Mouse (Mus musculus): ENCODE measurements around the gene Aagab. TPM values are rescaled to one million over a fixed set of nuclear protein-coding genes. Genes with fewer than 3 reads are reported as not detected.
A peak's percentile ranks its signal among the peaks of the same experiment; 100 is the strongest.

Aagab gene
- polyA plus RNA-seq, 1 experiment from 2014 or later = 27.5 TPM

DNA sequence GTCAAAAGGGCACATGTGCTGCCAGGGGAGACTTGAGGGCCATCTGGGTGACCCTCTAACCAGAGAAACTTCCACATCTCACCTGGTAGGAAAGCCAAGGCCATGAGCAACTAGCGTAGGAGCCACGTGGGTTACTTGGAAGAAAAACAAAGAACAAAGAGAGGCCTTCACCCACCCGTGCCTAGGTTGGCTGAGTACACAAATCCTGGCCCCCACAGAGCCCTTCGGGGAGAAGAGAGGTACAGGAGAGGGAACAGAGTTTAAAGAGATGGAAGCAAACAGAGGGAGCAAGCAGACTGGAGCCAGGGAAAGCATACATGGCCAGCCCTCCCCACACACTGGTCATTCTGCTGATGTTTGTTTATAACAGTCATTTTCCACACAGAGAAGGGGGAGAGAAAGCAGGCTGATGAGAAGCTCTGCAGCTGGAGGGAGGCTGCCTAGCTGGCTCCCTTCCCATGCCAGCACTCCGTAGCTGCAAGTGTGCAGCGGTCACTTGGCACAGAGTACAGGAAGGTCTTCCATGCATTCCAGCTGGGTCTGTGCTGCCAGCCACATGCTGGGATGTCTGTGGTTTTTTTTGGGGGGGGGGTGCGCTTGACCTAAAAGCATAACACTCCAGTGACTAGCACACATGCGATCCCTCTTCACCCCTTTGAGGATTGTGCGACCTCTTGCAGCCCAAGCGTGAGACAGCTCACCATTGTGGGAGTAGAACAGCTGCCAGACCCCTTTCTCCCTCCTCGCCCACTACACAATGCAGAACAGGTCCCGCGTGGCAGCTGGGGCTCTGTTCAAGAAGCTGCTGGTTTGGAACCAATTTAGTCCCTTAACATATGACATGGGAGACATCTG, 62.6 kb downstream of the Aagab start:
- no peak overlapping the region for H3K4me3 ChIP-seq
- WGBS = 35% methylated on average over 13 of the region's 13 CpGs
- peaks cover 22% of the 10 kb centered on the region; the same call in 1 of the 2 replicates for H3K36me3 ChIP-seq
- peak overlapping the region; percentile 72 for H3K27ac ChIP-seq
- H3K4me1 ChIP-seq = peaks cover 63% of the 10 kb centered on the region
- ATAC-seq (ENCODE audit: borderline replicate concordance, extremely low read depth, low FRiP score, low TSS enrichment) = peak; percentile 73
- no peaks in the 10 kb centered on the region for H3K27me3 ChIP-seq
- no peaks in the 10 kb centered on the region for H3K9me3 ChIP-seq
- no peak overlapping the region for H3K4me2 ChIP-seq
- H3K9ac ChIP-seq = no peak overlapping the region

DNA sequence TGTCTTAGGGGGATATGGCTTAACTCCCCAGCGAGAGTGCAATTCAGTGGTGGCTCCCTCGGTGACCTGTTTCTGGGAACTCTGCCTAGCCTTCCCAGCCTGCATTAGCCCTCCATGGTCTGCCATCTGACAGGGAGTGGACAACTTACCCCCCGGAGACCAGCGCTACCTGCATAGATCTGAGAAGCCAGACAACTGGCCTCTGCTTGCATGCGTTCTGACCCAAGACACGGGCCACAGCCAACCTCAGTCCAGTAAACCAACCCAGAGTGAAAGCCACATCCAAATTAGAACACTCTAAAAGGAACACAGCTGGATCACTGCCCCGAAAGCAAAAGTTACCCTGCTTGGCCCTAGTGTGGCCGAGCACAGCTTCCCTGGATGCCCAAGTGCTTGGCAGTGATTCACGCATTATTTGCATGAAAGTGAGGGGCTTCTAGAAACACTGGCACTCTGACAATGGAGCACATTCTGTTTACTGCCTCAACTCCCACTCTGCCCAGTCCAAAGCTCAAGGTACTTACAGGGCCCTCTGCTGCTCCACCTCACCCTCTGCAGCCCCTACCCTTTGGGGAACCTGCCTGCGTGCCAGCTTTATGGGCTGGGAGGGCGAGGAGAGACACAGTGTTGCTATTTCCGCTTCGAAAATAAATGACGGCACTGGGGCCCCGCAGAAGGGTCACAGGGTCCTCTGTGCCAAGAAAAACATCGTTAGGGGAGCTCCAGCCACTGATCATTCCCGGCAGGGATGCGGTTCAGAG, 64.3 kb downstream of the Aagab start:
- 48% methylated on average over 18 of the region's 18 CpGs for WGBS
- Histone ChIP-seq H3K4me1 (peaks cover 63% of the 10 kb centered on the region), H3K4me2 (no peak overlapping the region), H3K9me3 (no peaks in the 10 kb centered on the region), H3K27me3 (no peaks in the 10 kb centered on the region), H3K36me3 (0 out of 2 replicates have a peak, but pooled peaks cover 14% of the 10 kb centered on the region), H3K9ac (no peak overlapping the region), H3K4me3 (no peak overlapping the region), H3K27ac (peak overlapping the region; percentile 30; the same call in 1 of the 2 replicates)
- no peak for ATAC-seq (ENCODE audit: borderline replicate concordance, extremely low read depth, low FRiP score, low TSS enrichment)

DNA sequence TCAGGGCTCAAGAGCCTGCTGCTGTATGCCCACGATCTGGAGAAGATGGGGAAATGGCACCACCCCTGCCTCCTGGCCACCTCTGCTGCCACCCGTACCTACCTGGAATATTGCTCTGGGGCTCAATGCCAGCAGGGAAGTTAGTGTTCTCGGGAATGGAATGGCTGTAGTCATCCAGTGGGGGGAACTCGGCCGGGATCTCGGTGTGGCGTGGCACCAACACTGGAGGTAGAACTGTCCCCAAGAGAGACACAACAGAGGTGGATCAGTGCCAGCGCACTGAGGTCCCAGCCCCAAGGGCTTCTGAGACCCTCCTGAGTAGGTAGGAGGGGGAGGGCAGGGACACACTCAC, 64.9 kb downstream of the Aagab start:
- no peak for ATAC-seq (ENCODE audit: borderline replicate concordance, extremely low read depth, low FRiP score, low TSS enrichment)
- Histone ChIP-seq H3K27ac (0 out of 2 replicates have a peak overlapping the region, but pooled peaks have one; percentile 30), H3K4me3 (no peak overlapping the region), H3K4me2 (no peak overlapping the region), H3K9me3 (no peaks in the 10 kb centered on the region), H3K27me3 (no peaks in the 10 kb centered on the region), H3K4me1 (peaks cover 65% of the 10 kb centered on the region), H3K36me3 (0 out of 2 replicates have a peak, but pooled peaks cover 14% of the 10 kb centered on the region), H3K9ac (no peak overlapping the region)
- 63% methylated on average over 8 of the region's 8 CpGs for WGBS

GRCm38 (mm10) chr9:63668621-63669020, 66.2 kb downstream of the Aagab start:
- Histone ChIP-seq H3K27ac (no peak overlapping the region), H3K4me1 (peaks cover 69% of the 10 kb centered on the region)
- ATAC-seq (ENCODE audit: borderline replicate concordance, extremely low read depth, low FRiP score, low TSS enrichment) = no peak

GRCm38 (mm10) chr9:63669816-63670215, 67.4 kb downstream of the Aagab start:
- H3K36me3 ChIP-seq = no peaks in the 10 kb centered on the region
- H3K27me3 ChIP-seq = no peaks in the 10 kb centered on the region
- ATAC-seq (ENCODE audit: borderline replicate concordance, extremely low read depth, low FRiP score, low TSS enrichment) = no peak
- WGBS = 93% methylated on average over 7 of the region's 7 CpGs
- H3K4me1 ChIP-seq = peaks cover 62% of the 10 kb centered on the region
- no peak overlapping the region for H3K27ac ChIP-seq
- H3K9ac ChIP-seq = no peak overlapping the region
- no peak overlapping the region for H3K4me3 ChIP-seq
- no peak overlapping the region for H3K4me2 ChIP-seq
- H3K9me3 ChIP-seq = no peaks in the 10 kb centered on the region

More at GRCm38 (mm10) chr9:63668621-63669020, 66.2 kb downstream of the Aagab start:
- Histone ChIP-seq H3K4me2 (no peak overlapping the region), H3K4me3 (no peak overlapping the region), H3K9ac (no peak overlapping the region), H3K36me3 (0 out of 2 replicates have a peak, but pooled peaks cover 8% of the 10 kb centered on the region), H3K9me3 (no peaks in the 10 kb centered on the region), H3K27me3 (no peaks in the 10 kb centered on the region)
- WGBS = 74% methylated on average over 1 of the region's 1 CpGs

DNA sequence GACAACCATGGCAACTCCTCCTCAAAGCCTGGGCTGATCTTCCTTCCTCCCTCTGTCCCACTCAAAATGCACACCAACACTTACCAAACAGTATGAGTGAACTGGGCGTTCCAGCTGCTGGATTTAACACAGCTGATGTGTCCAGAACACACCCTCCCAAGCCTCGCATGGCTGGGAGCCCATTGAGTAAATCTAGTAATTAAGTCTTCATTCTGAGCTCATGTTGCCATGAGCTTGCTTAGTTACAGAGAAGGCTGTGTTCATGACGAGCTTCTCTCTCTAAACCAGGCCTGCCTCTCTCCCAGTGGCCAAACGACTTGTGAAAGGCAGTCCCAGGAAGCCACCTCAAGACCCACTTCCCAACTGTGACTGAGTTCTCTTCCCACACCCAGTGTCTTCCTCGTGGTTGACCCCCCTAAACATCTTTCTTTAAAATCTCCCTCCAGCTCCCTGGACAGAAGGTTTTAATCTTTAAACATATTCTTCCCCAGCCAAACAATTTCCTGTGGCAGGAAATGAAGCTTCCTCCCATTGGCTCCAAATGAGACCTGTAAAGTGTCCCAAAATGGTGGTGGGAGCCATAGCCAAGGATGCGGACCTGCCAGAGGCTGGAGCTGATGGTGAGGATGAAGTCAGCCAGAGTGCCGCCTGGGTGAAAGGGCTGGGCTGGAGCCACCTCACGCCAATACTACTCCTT, 70.5 kb downstream of the Aagab start:
- H3K36me3 ChIP-seq = no peaks in the 10 kb centered on the region
- ATAC-seq (ENCODE audit: borderline replicate concordance, extremely low read depth, low FRiP score, low TSS enrichment) = no peak
- WGBS = 60% methylated on average over 8 of the region's 8 CpGs
- peaks cover 41% of the 10 kb centered on the region for H3K4me1 ChIP-seq
- H3K27ac ChIP-seq = 0 out of 2 replicates have a peak overlapping the region, but pooled peaks have one; percentile 5
- no peak overlapping the region for H3K4me2 ChIP-seq
- H3K4me3 ChIP-seq = no peak overlapping the region
- no peaks in the 10 kb centered on the region for H3K27me3 ChIP-seq
- no peaks in the 10 kb centered on the region for H3K9me3 ChIP-seq
- H3K9ac ChIP-seq = no peak overlapping the region

DNA sequence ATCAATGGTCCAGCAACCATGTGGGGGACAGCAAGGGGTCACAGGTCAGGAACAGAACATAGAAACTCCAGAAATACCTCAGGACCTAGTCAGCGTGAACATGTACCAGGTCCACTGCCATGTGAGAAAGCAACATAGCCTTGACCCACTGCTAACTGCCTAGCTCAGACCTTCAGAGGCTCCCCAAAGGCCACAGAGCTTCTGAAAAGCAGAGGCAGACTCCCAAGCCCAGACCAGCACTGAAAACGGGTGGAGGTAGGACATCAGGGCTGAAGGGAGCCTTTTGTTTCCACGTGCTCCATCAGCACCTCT, 71.0 kb downstream of the Aagab start:
- ATAC-seq (ENCODE audit: borderline replicate concordance, extremely low read depth, low FRiP score, low TSS enrichment) = no peak
- no peak overlapping the region for H3K27ac ChIP-seq
- H3K4me1 ChIP-seq = peaks cover 41% of the 10 kb centered on the region
- no peaks in the 10 kb centered on the region for H3K9me3 ChIP-seq
- no peaks in the 10 kb centered on the region for H3K27me3 ChIP-seq
- no peak overlapping the region for H3K9ac ChIP-seq
- no peaks in the 10 kb centered on the region for H3K36me3 ChIP-seq
- WGBS = 76% methylated on average over 3 of the region's 3 CpGs
- no peak overlapping the region for H3K4me2 ChIP-seq
- no peak overlapping the region for H3K4me3 ChIP-seq

DNA sequence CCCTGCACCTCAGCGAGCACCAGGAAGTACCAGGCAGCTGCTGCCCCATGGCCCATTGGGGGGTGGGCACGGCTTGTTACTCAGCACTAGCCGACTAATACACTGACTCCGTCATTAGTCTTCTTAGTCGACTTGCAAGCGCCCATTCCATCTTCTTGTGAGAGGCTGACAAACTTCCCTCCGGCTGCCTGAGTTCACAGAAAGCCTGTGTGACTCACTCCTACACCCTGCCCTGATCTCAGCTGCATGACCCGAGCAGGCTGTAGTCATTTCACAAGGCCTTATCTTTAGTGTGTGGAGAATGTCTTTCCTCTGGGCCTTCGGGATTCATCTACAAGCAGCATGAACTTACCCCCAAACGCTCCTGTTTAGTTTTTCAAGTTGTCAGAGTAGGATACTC, 72.2 kb downstream of the Aagab start:
- Histone ChIP-seq H3K27ac (no peak overlapping the region), H3K4me3 (no peak overlapping the region), H3K9me3 (no peaks in the 10 kb centered on the region), H3K4me2 (no peak overlapping the region), H3K4me1 (peaks cover 38% of the 10 kb centered on the region), H3K36me3 (no peaks in the 10 kb centered on the region), H3K27me3 (no peaks in the 10 kb centered on the region), H3K9ac (no peak overlapping the region)
- WGBS = 60% methylated on average over 10 of the region's 10 CpGs
- no peak for ATAC-seq (ENCODE audit: borderline replicate concordance, extremely low read depth, low FRiP score, low TSS enrichment)

- no peak overlapping the region for H3K27ac ChIP-seq
- peaks cover 43% of the 10 kb centered on the region for H3K4me1 ChIP-seq
- H3K9ac ChIP-seq = no peak overlapping the region
- H3K4me2 ChIP-seq = no peak overlapping the region
- WGBS = 30% methylated on average over 3 of the region's 3 CpGs
- ATAC-seq (ENCODE audit: borderline replicate concordance, extremely low read depth, low FRiP score, low TSS enrichment) = no peak
- no peaks in the 10 kb centered on the region for H3K27me3 ChIP-seq
- H3K4me3 ChIP-seq = no peak overlapping the region
- no peaks in the 10 kb centered on the region for H3K9me3 ChIP-seq
- H3K36me3 ChIP-seq = no peaks in the 10 kb centered on the region
Observed at GRCm38 (mm10) chr9:63677621-63678020, 75.2 kb downstream of the Aagab start.

GRCm38 (mm10) chr9:63678076-63678475, 75.6 kb downstream of the Aagab start:
- 64% methylated on average over 1 of the region's 1 CpGs for WGBS
- peak; percentile 69; the same call in 1 of the 2 replicates for ATAC-seq (ENCODE audit: borderline replicate concordance, extremely low read depth, low FRiP score, low TSS enrichment)
- Histone ChIP-seq H3K9ac (no peak overlapping the region), H3K4me3 (no peak overlapping the region), H3K36me3 (no peaks in the 10 kb centered on the region), H3K9me3 (no peaks in the 10 kb centered on the region), H3K27ac (peak overlapping the region; percentile 42; the same call in 1 of the 2 replicates), H3K27me3 (no peaks in the 10 kb centered on the region), H3K4me1 (peaks cover 43% of the 10 kb centered on the region), H3K4me2 (no peak overlapping the region)

DNA sequence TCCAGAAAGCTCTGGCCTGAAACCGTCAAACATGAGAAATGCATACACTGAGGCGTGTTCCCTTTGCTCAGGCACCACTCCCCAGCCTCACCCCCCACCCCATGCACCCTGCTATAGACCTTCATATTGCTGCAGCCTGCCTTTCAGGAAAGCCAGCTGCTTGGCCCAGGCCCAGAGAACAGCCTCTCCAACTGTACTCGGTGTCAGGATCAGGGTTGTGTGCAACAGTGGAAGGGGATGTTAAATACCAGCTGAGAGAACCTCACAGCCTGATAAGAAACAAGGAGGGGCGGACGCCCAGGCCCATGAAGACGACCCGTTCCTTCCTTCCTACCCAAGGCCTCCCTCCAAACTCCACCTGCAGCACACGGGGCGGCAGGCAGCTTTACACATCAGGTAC, 79.8 kb downstream of the Aagab start:
- Histone ChIP-seq H3K27ac (no peak overlapping the region), H3K9ac (no peak overlapping the region), H3K27me3 (no peaks in the 10 kb centered on the region), H3K9me3 (no peaks in the 10 kb centered on the region), H3K4me2 (no peak overlapping the region), H3K4me1 (peaks cover 36% of the 10 kb centered on the region), H3K36me3 (no peaks in the 10 kb centered on the region), H3K4me3 (no peak overlapping the region)
- 37% methylated on average over 9 of the region's 9 CpGs for WGBS
- no peak for ATAC-seq (ENCODE audit: borderline replicate concordance, extremely low read depth, low FRiP score, low TSS enrichment)
